Mouse (Mus musculus) neural tube, embryonic 15.5 days (tissue): Measurements from ENCODE around the gene Nup214. TPM values are rescaled to one million over a fixed set of nuclear protein-coding genes. Genes with fewer than 3 reads are reported as not detected.

ENCODE experiments used
- ATAC-seq: fragments of 200-750 bp; cut with Nextera tagmentation; 2 replicates; pipeline ENCODE4 v1.8.0; 2017; ENCODE audit warnings: mild to moderate bottlenecking, moderate TSS enrichment, moderate library complexity; ENCODE audit not compliant: low FRiP score
- H3K27ac ChIP-seq: fragments of 300-500 bp; sonication (generic); replicated peaks from 2 replicates; pipeline ENCODE4 v1.5.1; 2015; ENCODE audit warnings: mild to moderate bottlenecking, inconsistent platforms
- H3K27me3 ChIP-seq: fragments of 300-500 bp; sonication (generic); replicated peaks from 2 replicates; pipeline ENCODE4 v1.6.1; 2015; ENCODE audit warnings: inconsistent platforms
- H3K36me3 ChIP-seq: fragments of 300-500 bp; sonication (generic); 2 replicates; pipeline ENCODE4 v1.6.1; 2015; ENCODE audit warnings: inconsistent platforms
- H3K4me1 ChIP-seq: fragments of 300-500 bp; sonication (generic); 2 replicates; pipeline ENCODE4 v1.6.1; 2015; ENCODE audit warnings: inconsistent platforms
- H3K4me2 ChIP-seq: fragments of 300-500 bp; sonication (generic); 2 replicates; pipeline ENCODE4 v1.6.1; 2015; ENCODE audit warnings: inconsistent platforms, mild to moderate bottlenecking, moderate library complexity
- H3K4me3 ChIP-seq: fragments of 300-500 bp; sonication (generic); replicated peaks from 2 replicates; pipeline ENCODE4 v1.5.1; 2015; ENCODE audit warnings: mild to moderate bottlenecking, inconsistent platforms
- H3K9ac ChIP-seq: fragments of 300-500 bp; sonication (generic); replicated peaks from 2 replicates; pipeline ENCODE4 v1.6.1; 2015; ENCODE audit warnings: mild to moderate bottlenecking, inconsistent platforms
- H3K9me3 ChIP-seq: fragments of 300-500 bp; sonication (generic); replicated peaks from 2 replicates; pipeline ENCODE4 v1.6.1; 2016; ENCODE audit warnings: inconsistent platforms
- WGBS: fragments of 180-500 bp; shearing (Covaris S2); methylation state at CpG from one replicate; pipeline ENCODE4 v1.1.7; 2015; ENCODE audit warnings: mixed read lengths; 5-methylcytosine and 5-hydroxymethylcytosine counted together
- polyA plus RNA-seq: library from polyadenylated mRNA; unstranded; fragments of >200 nt; fragmentation: Nextera tagmentation; extraction: Ambion mirVana; gene quantifications from 2 replicates; pipeline ENCODE4 v1.2.1, GENCODE M21; 2015

The Nup214 gene
- polyA plus RNA-seq, 1 experiment from 2014 or later, result 62.0 TPM

DNA sequence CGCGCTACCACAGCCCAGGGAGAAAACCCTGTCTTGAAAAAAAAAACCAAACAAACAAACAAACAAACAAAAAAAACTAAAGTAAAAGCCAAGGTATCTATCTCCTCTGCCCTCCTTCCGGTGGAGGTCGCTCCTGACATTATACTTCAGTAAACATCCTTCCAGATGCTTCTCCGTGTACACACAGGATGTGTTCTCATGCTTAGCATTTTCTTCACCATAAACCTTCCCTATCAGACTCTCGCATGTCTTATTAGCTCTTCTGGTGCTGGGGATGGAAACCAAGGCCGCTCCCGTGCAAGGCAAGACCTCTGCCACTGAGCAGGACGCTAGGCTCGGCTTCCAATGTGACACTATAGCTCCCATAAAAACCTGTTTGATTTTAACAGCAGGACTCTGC lies 103.5 kb downstream of the Nup214 start:
- Histone ChIP-seq H3K9ac (no peak overlapping the region), H3K4me2 (no peak overlapping the region), H3K27me3 (peaks cover 22% of the 10 kb centered on the region), H3K27ac (no peak overlapping the region), H3K4me1 (peaks cover 6% of the 10 kb centered on the region), H3K4me3 (no peak overlapping the region), H3K9me3 (no peaks in the 10 kb centered on the region), H3K36me3 (no peaks in the 10 kb centered on the region)
- WGBS, result 75% methylated on average over 10 of the region's 10 CpGs
- no peak for ATAC-seq

DNA sequence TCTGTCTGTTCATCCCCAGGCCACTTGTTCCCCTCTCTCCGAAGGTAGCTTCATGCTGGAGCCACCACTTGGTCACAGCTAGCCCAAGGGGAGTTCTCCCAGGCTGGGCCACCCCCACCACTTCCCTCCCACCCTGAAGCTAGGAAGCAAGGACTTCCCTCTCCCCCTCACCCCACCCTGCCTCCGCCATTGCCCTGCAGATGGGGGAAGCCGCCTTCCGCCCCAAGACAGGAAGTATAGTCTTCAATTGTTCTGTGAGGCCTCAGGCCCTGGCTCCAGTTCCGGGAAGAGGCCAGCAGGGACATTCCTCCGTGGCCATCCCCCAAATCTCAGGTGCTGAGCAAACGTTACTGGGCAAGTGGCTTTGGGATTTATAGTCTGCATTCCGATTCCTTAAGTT lies 104.3 kb downstream of the Nup214 start:
- H3K9ac ChIP-seq, result no peak overlapping the region
- peaks cover 30% of the 10 kb centered on the region for H3K27me3 ChIP-seq
- no peak overlapping the region for H3K4me3 ChIP-seq
- peaks cover 14% of the 10 kb centered on the region for H3K4me1 ChIP-seq
- no peaks in the 10 kb centered on the region for H3K9me3 ChIP-seq
- no peak overlapping the region for H3K4me2 ChIP-seq
- WGBS, result 50% methylated on average over 8 of the region's 8 CpGs
- no peak for ATAC-seq
- no peak overlapping the region for H3K27ac ChIP-seq
- no peaks in the 10 kb centered on the region for H3K36me3 ChIP-seq

DNA sequence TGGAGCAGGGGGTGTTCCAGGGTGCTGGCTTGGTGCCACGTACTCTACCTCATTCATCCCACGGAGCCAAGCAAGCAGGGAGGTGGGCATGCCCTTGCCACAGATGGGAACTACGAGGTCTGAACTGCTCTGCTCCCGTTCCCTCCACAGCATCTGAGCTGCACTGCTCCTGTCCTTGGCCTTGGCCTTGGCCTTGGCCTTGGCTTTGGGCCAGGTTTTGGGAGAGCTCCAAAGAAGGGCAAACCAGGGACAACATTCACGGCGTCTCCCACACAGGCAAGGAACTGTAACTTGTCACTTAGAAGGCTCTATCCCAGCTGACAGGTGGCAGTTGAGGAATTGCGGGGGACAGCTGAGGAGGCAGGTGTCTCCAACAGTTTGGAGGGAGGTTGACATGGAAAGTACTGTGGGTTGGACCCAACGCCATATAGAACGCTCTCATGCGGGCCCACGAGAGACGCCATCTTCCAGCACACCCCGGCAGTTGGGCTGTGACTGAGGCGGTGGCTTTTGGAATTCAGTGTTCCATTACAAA lies 105.0 kb downstream of the Nup214 start:
- 93% methylated on average over 14 of the region's 14 CpGs for WGBS
- H3K4me1 ChIP-seq, result peaks cover 22% of the 10 kb centered on the region

DNA sequence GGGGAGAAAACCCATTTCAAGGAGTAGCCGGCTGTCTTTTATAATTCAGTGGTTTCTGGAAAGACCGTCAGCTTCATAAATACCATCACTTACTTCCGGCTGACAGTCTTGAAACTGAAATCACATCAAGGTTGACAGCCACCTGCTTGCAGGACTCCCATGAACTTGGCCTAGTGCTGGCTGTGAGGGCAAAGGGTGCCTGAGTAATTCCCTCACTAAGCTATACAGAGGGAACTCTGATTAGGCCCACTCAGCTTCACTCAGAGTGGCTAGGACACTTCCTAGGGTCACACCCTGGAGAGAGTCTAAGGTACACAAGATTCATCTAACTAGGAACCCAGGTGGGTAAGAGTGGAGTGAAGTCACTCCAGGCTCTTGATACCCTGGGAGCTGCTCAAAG lies 106.4 kb downstream of the Nup214 start:
- Histone ChIP-seq H3K4me3 (no peak overlapping the region), H3K9me3 (no peaks in the 10 kb centered on the region), H3K4me2 (no peak overlapping the region), H3K4me1 (peaks cover 22% of the 10 kb centered on the region), H3K27me3 (peaks cover 39% of the 10 kb centered on the region), H3K36me3 (no peaks in the 10 kb centered on the region), H3K9ac (no peak overlapping the region), H3K27ac (no peak overlapping the region)
- ATAC-seq, result no peak
- 90% methylated on average over 3 of the region's 3 CpGs for WGBS

More for the DNA sequence above, 105.0 kb downstream of the Nup214 start:
- Histone ChIP-seq H3K4me3 (no peak overlapping the region), H3K27ac (no peak overlapping the region), H3K4me2 (no peak overlapping the region), H3K27me3 (peaks cover 33% of the 10 kb centered on the region), H3K36me3 (no peaks in the 10 kb centered on the region), H3K9me3 (no peaks in the 10 kb centered on the region), H3K9ac (no peak overlapping the region)
- no peak for ATAC-seq

- Histone ChIP-seq H3K9ac (no peak overlapping the region), H3K9me3 (no peaks in the 10 kb centered on the region), H3K27me3 (peaks cover 46% of the 10 kb centered on the region), H3K4me1 (peaks cover 22% of the 10 kb centered on the region), H3K4me3 (0 out of 2 replicates have a peak overlapping the region, but pooled peaks have one; percentile 76), H3K4me2 (peak overlapping the region; percentile 100), H3K36me3 (no peaks in the 10 kb centered on the region), H3K27ac (no peak overlapping the region)
- WGBS, result 83% methylated on average over 14 of the region's 14 CpGs
- no peak for ATAC-seq
Observed at GRCm38 (mm10) chr2:32081296-32081929, 107.2 kb downstream of the Nup214 start.

GRCm38 (mm10) chr2:32082229-32082628 lies 108.0 kb downstream of the Nup214 start:
- Histone ChIP-seq H3K27ac (no peak overlapping the region), H3K9me3 (no peaks in the 10 kb centered on the region), H3K27me3 (peaks cover 53% of the 10 kb centered on the region), H3K36me3 (no peaks in the 10 kb centered on the region), H3K4me1 (peaks cover 22% of the 10 kb centered on the region), H3K4me3 (peak overlapping the region; percentile 76; the same call in 1 of the 2 replicates), H3K9ac (peak overlapping the region; percentile 58; the same call in 1 of the 2 replicates), H3K4me2 (peak overlapping the region; percentile 100)
- WGBS, result 34% methylated on average over 2 of the region's 2 CpGs
- no peak for ATAC-seq

DNA sequence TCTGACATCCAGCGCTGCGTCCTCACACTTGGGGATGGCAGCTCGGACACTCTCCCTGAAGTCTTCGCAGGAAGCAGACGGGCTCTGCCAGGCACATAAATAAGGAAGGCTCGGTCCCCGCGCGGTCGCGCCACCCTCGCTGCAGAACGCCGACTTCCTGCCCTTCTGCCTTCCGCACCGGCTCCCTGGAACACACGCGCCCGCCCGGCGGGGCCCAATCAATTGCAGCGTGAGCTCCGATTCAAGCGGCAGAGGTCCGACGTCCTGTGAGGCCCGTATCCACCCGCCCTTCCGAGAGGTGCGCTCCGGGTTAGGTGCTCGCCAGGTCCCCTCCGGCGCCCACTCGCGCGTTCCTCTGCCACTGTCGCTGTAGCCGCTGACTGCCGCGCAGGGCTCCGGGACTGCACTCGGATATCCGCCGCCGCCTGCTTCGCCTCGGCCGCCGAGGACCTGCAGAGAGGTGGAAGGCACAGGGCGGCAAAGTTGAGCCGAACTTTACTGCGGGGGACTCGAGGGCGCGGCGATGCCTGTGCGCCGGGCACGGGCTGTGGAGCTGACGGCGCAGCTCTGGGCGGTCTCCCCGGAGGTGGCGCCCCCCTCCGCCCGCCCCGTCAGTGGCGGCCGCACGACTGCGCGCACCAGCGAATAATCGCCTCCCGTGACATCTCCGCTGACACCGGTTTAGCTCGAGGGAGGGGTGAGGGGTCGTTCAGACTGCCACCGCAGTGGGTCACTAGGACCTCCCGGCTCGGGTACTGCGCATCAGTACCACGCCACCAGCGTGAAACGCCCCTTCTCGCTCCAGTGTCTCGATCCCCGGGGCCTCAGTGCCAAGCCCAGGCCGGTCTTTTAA lies 109.1 kb downstream of the Nup214 start:
- Histone ChIP-seq H3K36me3 (no peaks in the 10 kb centered on the region), H3K4me3 (peak overlapping the region; percentile 76), H3K4me2 (peak overlapping the region; percentile 100), H3K27ac (no peak overlapping the region), H3K4me1 (peaks cover 25% of the 10 kb centered on the region), H3K9me3 (no peaks in the 10 kb centered on the region), H3K9ac (peak overlapping the region; percentile 58), H3K27me3 (peaks cover 65% of the 10 kb centered on the region)
- WGBS, result under 1% methylated on average over 83 of the region's 91 CpGs
- no peak for ATAC-seq

GRCm38 (mm10) chr2:32084111-32084871 lies 110.1 kb downstream of the Nup214 start, which contains the start of gene Fam78a:
Fam78a (minus strand) TSS chr2:32084857.
- peak within 1 kb of the TSS; percentile 100 for H3K4me2 ChIP-seq
- H3K9me3 ChIP-seq, result no peaks in the 10 kb centered on the region
- peaks cover 73% of the 10 kb centered on the region for H3K27me3 ChIP-seq
- peak within 1 kb of the TSS; percentile 58 for H3K9ac ChIP-seq
- H3K27ac ChIP-seq, result peak within 1 kb of the TSS; percentile 65; the same call in 1 of the 2 replicates
- peaks cover 32% of the 10 kb centered on the region for H3K4me1 ChIP-seq
- WGBS, result under 1% methylated on average over 65 of the region's 68 CpGs
- ATAC-seq, result peak; percentile 87
- H3K4me3 ChIP-seq, result peak within 1 kb of the TSS; percentile 76
- no peaks in the 10 kb centered on the region for H3K36me3 ChIP-seq

DNA sequence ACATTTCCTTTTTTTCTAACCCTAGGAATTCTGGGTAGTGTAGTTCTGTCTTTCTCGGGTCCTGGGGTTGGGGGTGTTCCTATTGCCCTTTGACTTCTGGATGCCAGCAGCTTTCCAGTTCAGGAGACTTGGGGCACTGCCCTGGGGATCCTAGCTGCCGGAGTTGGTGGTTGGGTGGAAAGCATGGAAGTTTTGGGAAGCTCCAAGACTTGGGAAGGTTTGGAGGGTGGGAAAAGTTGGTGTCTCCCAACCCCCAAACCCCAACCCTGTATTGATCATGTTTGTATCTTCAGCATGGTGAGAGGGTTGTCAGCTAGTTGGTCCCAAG lies 110.6 kb downstream of the Nup214 start:
- ATAC-seq, result 0 out of 2 replicates have a peak, but pooled peaks have one; percentile 9
- peaks cover 32% of the 10 kb centered on the region for H3K4me1 ChIP-seq
- WGBS, result 24% methylated on average over 2 of the region's 2 CpGs
- no peak overlapping the region; the same call in 1 of the 2 replicates for H3K9ac ChIP-seq
- peak overlapping the region; percentile 100 for H3K4me2 ChIP-seq
- H3K4me3 ChIP-seq, result peak overlapping the region; percentile 76
- H3K9me3 ChIP-seq, result no peaks in the 10 kb centered on the region
- peaks cover 77% of the 10 kb centered on the region for H3K27me3 ChIP-seq
- no peak overlapping the region for H3K27ac ChIP-seq
- H3K36me3 ChIP-seq, result no peaks in the 10 kb centered on the region

DNA sequence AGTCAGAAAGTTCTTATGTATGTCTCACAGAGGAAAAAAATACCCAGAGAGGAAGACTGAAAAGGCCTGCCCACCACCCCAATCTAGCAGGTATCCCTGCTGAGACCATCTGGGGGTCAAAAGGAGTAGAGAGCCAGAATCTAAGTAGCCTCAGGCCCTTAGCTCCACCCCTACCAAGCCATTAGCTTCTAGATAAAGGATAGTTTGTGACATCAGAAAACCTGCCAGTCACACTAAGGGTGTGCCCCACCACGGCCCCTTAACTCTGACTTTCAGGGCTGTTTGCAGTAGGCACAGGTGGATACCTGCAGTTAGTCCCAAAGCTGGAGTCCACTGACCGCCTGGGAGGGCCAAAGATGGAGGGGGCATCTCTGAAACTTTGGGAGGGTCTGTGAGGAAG lies 111.0 kb downstream of the Nup214 start:
- no peak overlapping the region for H3K4me3 ChIP-seq
- H3K4me2 ChIP-seq, result no peak overlapping the region
- no peaks in the 10 kb centered on the region for H3K9me3 ChIP-seq
- H3K27me3 ChIP-seq, result peaks cover 81% of the 10 kb centered on the region
- no peaks in the 10 kb centered on the region for H3K36me3 ChIP-seq
- WGBS, result 76% methylated on average over 2 of the region's 2 CpGs
- no peak for ATAC-seq
- H3K27ac ChIP-seq, result no peak overlapping the region
- H3K9ac ChIP-seq, result no peak overlapping the region
- peaks cover 32% of the 10 kb centered on the region for H3K4me1 ChIP-seq

DNA sequence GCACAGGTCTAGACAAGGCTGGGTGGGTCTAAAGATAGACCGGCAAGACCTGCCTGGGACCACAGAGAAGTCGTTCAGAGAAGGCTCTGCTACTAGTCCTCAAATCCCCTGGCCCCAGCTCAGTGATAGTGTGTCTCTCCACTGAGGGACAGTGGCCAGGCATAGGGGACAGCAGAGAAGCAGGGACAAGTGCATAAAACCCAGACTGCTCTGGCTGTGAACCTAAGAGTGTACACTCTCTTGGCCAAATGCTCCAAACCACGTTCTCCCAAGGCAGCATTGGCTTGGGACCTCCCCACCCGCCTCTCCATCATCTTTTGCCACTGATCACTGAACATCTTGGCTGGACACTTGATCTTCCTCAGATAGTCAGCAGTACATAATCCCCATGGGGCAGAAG lies 113.4 kb downstream of the Nup214 start:
- H3K4me2 ChIP-seq, result no peak overlapping the region
- ATAC-seq, result no peak
- no peak overlapping the region for H3K9ac ChIP-seq
- no peak overlapping the region for H3K4me3 ChIP-seq
- peaks cover 27% of the 10 kb centered on the region for H3K4me1 ChIP-seq
- peaks cover 60% of the 10 kb centered on the region for H3K27me3 ChIP-seq
- no peak overlapping the region for H3K27ac ChIP-seq
- 59% methylated on average over 4 of the region's 4 CpGs for WGBS
- H3K36me3 ChIP-seq, result no peaks in the 10 kb centered on the region
- H3K9me3 ChIP-seq, result no peaks in the 10 kb centered on the region
